Mouse (Mus musculus): ENCODE data around the gene Sec24c.

GRCm38 (mm10) chr14:20689009-20689408 is 14.9 kb downstream of the Sec24c start:
- TF ChIP-seq CTCF (IDR thresholded peaks at IDR 0.05) (no peak), EP300 (IDR thresholded peaks at IDR 0.05) (no peak)

Data from lung, postnatal 0 days (tissue).